Mouse (Mus musculus) CD4-positive helper T cell, adult 2 months (primary cell): ENCODE results near the gene Htatsf1.

Source experiments
- DNase-seq: peaks from one replicate; pipeline ENCODE4 v3.0.0-alpha.2; 2012; ENCODE audit warnings: low read depth, missing footprints, low spot score

Gene Htatsf1

DNA sequence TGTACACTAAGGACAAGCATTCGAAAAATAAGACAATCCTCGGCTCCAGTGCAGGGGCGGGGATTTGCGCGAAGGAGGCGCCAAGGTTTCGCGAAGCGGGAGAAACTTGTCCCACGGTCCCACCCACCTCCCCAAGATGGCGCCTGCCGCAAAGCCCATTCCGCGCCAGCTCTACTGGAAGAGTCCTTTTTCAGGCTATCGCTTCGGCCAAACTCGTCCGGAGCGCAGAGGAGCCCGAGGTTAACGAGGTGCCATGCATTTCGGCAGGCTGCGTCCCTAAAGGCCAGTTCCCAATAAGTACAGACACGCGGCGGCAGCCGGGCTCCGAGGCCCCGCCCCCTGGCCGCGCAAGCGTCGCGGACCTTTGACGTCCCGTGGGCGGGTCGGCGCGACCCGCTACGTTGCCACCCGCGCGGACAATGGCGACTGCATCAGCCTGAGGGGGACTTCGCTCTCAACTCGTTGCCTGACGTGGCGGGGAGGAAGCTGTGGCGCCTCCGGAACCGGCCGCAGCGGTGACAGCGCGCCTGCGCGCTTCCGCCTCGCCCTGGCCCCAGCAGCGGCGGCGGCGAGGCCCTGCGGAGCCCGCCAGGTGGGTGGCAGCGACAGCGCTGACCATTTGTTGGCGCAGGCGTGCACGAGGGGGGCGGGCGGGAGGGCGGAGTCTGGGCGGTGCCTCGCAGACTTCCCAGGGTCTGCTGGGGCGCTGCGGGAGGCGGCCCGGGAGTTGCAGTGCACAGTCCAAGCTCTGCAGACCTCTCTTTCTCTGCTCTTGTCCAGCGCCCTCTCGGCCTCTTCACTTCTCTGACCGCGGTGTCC, at the start of gene Htatsf1:
TSS of gene Htatsf1 (plus strand) at position 410 of the 819 bp plus-strand sequence.
- peak; percentile 90 for DNase-seq

DNA sequence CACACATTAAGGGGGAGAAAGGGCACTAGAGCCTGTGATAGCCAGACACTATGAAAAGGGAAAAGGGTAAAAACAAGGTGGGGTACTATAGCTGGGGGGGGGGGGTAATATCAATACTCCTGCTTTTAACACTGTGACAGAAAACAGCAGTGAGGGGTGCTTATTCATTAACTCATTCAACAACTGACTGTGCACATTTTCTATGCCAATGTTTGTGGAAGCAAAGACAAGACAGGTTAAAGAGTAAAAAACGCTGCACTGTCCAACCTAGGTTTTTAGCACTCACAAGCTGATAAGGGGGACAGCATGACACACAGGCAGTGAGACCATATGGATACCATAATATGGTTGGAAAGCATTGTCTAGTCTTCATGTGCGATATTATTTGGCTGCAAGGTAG, 40.5 kb upstream of the Htatsf1 start:
- no peak for DNase-seq

DNA sequence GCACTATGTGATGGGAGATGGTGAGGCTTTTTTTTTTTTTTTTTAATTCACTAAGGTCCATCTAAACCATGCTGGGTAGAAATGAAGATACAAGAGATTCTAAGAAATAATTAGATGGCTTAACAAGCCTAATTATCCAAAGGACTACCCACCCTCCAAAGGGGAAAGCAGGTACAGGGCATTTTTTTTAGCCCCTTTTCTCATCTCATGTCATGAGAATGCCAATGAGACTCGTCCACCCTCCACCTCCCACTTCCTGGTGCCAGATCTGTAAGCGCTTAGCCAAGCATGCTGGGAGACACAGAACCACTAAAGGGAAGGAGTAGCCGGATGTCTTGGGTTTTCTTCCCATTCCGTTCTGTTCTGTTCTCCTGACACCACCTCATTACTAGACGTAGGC, 10.6 kb upstream of the Htatsf1 start, which contains the start of gene Brs3:
TSS of gene Brs3 (plus strand) at position 301 of the 400 bp plus-strand sequence.
- DNase-seq = no peak

DNA sequence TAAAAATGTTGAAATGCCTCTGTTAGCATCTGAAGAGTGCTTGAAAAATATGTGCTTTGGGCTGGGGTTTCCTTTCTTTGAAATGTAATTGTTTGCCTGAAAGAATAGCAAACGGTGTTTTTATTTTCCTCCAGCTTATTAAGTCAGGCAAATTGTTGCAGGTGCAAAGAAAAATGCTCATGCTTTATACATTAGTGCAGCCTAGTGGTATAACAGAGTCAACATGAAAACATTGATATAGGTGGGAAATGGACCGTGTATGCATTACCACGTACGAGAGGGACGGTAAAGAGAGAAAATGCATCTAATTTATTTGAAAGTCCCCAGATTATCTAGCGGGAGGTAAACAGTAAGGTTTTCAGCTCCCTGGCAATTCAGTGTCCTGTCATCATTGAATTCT, 9.5 kb upstream of the Htatsf1 start:
- no peak for DNase-seq

DNA sequence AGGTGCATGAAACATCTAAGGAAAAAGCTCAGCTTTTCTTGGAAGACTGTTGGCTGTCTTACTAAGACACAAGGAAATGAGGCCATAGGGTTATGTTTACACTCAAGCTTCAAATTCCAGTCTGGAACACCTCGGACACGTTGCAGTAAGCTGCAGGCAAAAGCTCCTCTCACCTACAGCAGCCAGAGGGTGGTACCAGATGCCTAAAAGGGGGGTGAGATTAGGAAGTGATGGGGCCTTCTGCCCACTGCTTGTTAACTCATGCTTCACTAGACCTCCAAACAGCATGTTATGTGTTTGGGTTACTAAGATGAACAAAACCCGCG, 572 bp upstream of the Htatsf1 start:
- DNase-seq = no peak

DNA sequence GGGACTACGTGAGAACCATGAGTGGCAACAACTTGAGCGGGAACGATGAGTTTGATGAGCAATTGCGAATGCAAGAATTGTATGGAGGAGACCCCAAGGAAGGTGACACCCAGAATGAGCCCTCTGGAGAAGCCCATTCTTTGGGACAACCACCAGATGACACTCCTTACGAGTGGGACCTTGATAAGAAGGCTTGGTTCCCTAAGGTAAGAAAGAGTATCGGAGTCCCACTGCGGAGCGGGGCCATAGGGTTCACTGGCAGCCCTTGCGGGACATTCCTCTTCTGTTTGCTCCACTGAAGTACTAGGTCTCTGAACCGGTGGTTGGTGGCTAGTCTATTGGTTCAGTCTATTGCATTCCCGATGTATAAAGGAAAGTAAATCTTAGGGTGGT, 606 bp downstream of the Htatsf1 start:
- DNase-seq = no peak

DNA sequence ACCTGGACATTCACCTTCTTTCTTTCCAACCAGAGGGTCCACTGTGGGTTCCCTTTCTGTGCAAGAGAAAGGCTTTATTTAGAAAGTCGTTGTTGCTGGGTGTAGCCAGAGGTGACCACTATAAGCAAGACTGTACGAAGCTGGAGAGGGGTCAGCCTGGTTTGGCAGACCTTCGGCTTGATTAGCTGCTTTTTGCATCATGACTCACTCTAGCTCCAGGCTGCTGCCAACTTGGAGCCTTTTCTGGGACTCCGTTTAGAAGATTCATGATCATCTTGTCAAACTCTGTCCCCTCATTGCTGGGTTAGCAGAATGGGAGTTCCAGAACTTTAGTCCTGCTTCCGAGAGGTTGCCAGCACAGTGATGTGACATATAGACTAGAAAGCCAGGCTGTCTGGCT, 28.1 kb downstream of the Htatsf1 start:
- no peak for DNase-seq

DNA sequence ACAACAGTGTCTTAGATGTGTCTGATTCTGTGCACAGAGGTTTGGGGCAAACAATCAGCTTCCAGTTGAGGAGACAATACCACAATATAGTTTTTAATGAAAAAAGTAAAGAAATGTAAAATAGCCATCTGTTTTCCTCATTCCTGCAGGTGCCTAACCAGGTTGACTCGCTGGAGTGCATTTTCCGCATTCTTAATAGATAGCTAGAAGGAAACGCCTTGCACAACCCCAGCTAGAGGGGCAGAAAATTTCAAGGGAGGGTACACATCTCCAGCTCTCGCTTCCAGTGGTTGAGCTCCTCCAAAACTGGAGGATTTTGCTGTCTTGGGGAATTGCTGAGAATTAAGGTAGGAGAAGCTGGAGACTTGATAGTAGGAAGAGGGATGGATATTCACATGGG, 34.4 kb downstream of the Htatsf1 start, which contains the start of gene Vgll1:
TSS of gene Vgll1 (plus strand) at position 301 of the 400 bp plus-strand sequence.
- DNase-seq = no peak

DNA sequence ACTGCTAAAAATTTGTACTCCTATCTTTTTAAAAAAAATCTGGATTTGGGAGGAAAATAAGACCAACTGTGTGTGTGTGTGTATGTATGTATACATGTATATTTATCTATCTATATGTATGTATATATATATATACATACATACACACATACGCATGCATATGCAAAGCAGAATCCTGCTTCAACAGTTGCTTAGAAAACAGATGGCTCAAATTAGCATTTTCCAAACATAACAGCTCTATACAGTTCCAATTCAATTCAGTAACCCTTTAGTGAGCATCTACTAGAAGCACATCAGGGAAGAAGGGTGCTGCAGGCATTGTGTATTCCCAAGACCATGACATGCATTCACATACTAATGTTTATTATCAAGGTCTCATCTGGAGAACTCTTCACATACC, 50.0 kb downstream of the Htatsf1 start:
- DNase-seq = no peak

DNA sequence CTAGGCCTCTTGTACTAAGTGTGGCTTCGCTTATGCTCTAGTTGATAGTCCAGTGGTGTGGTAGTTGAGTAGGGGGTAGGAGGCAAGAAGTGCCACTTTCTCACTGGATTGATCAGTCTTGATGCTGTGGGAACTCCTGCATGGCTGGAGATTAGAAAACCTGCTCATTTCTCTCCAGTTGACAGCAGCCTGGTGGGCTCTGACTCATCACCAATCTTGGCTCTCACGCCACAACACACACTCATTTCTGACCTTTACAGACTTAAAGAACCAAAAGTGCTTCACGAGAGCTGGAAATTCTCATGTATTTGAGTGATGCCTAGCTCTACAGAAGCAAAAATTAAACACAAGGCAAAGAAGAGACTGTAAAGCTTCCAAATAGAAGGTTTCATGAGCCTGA, 53.6 kb downstream of the Htatsf1 start:
- no peak for DNase-seq
